Mouse (Mus musculus) heart, embryonic 12.5 days (tissue): ENCODE data around the gene Bglap3. TPM values are rescaled to one million over a fixed set of nuclear protein-coding genes. Genes with fewer than 3 reads are reported as not detected.
"Not testable (repeated sequence)": the region's sequence is repeated elsewhere in the genome, so short reads cannot be mapped to it uniquely, and the experiment has no call there.

Experiments used
- ATAC-seq: fragments of 200-750 bp; cut with Nextera tagmentation; 2 replicates; pipeline ENCODE4 v1.8.0; 2017; ENCODE audit warnings: moderate TSS enrichment, moderate library complexity; ENCODE audit not compliant: insufficient number of reproducible peaks, low FRiP score
- H3K27ac ChIP-seq: fragments of 300-500 bp; sonication (generic); 2 replicates; pipeline ENCODE4 v1.5.1; 2016; ENCODE audit warnings: mild to moderate bottlenecking, moderate library complexity; ENCODE audit not compliant: poor library complexity, severe bottlenecking
- H3K27me3 ChIP-seq: fragments of 300-500 bp; sonication (generic); replicated peaks from 2 replicates; pipeline ENCODE4 v1.6.1; 2016; ENCODE audit warnings: mild to moderate bottlenecking, moderate library complexity
- H3K36me3 ChIP-seq: fragments of 300-500 bp; sonication (generic); 2 replicates; pipeline ENCODE4 v1.6.1; 2016; ENCODE audit warnings: mild to moderate bottlenecking, moderate library complexity
- H3K4me1 ChIP-seq: fragments of 300-500 bp; sonication (generic); replicated peaks from 2 replicates; pipeline ENCODE4 v1.6.1; 2016; ENCODE audit warnings: mild to moderate bottlenecking
- H3K4me2 ChIP-seq: fragments of 300-500 bp; sonication (generic); 2 replicates; pipeline ENCODE4 v1.6.1; 2016; ENCODE audit warnings: mild to moderate bottlenecking, moderate library complexity
- H3K4me3 ChIP-seq: fragments of 300-500 bp; sonication (generic); 2 replicates; pipeline ENCODE4 v1.5.1; 2016; ENCODE audit warnings: mild to moderate bottlenecking
- H3K9ac ChIP-seq: fragments of 300-500 bp; sonication (generic); 2 replicates; pipeline ENCODE4 v1.6.1; 2016; ENCODE audit warnings: mild to moderate bottlenecking, moderate library complexity
- H3K9me3 ChIP-seq: fragments of 300-500 bp; sonication (generic); replicated peaks from 2 replicates; pipeline ENCODE4 v1.6.1; 2016; ENCODE audit warnings: mild to moderate bottlenecking, moderate library complexity
- WGBS: fragments of 180-500 bp; shearing (Covaris S2); methylation state at CpG from one replicate; pipeline ENCODE4 v1.1.7; 2016; 5-methylcytosine and 5-hydroxymethylcytosine counted together
- polyA plus RNA-seq: library from polyadenylated mRNA; unstranded; fragments of >200 nt; fragmentation: Nextera tagmentation; extraction: Ambion mirVana; gene quantifications from 2 replicates; pipeline ENCODE4 v1.2.1, GENCODE M21; 2016

Gene Bglap3
- polyA plus RNA-seq, 1 experiment from 2014 or later = 0.10 TPM

DNA sequence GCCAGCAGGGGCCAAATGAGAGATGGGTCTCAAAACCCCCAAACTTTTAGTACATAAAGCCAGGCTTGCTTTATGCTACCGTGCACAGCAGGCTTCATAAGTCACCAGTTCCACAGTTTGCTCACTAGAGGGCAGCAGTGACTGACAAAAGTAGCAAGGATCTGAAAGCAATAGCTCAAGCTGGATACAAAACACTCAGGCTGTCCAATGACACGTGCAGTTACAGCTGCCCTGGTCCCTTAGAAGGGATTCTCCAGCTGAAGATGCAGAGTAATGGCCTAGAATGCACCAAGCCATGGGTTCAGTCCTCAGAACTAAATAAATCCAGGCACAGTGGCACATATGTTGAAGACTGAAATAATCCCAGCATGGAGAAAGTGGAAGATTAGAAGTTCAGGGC lies 34.5 kb upstream of the Bglap3 start:
- Histone ChIP-seq H3K36me3 (peaks cover 19% of the 10 kb centered on the region), H3K9ac (no peak overlapping the region; the same call in 1 of the 2 replicates), H3K27ac (no peak overlapping the region), H3K27me3 (no peaks in the 10 kb centered on the region), H3K4me3 (no peak overlapping the region), H3K9me3 (no peaks in the 10 kb centered on the region), H3K4me1 (peaks cover 31% of the 10 kb centered on the region), H3K4me2 (no peak overlapping the region)
- 1% methylated on average over 2 of the region's 2 CpGs for WGBS
- no peak for ATAC-seq

DNA sequence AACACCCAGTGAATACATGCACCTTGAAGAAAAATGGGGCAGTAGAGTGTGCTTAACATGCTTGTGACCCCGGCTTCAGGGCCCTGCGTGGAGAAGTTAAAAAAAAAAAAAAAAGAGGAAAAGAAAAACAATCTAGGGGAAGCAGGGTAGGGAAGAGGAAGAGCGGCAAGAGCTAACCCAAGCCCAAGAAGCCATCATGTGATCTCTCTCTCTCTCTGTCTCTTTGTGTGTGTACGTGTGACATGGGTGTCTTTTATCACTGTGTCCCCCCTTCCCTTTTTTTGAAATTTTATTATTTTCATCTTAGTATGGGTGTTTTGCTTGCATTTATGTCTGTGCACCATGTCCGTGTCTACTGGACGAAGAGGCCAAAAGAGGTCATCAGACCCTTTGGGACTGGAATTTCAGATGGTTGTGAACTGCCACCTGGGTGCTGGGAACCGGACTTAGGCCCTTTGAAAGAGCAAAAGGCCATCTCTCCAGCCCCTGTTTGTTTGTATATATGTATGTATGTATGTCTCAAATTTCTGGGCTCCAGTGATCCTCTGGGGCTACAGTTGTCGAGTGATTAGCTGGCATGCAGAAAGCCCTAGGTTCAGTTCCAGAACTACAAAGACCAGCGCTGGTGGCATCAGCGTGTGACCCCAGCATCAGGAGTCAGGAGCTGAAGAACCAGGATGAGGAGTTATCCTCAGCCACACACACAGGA lies 31.1 kb upstream of the Bglap3 start:
- H3K9ac ChIP-seq = no peak overlapping the region
- WGBS = 93% methylated on average over 10 of the region's 10 CpGs
- H3K27me3 ChIP-seq = no peaks in the 10 kb centered on the region
- H3K27ac ChIP-seq = no peak overlapping the region
- H3K4me2 ChIP-seq = no peak overlapping the region
- H3K9me3 ChIP-seq = no peaks in the 10 kb centered on the region
- peaks cover 14% of the 10 kb centered on the region for H3K4me1 ChIP-seq
- no peak overlapping the region for H3K4me3 ChIP-seq
- H3K36me3 ChIP-seq = peaks cover 35% of the 10 kb centered on the region
- no peak for ATAC-seq

DNA sequence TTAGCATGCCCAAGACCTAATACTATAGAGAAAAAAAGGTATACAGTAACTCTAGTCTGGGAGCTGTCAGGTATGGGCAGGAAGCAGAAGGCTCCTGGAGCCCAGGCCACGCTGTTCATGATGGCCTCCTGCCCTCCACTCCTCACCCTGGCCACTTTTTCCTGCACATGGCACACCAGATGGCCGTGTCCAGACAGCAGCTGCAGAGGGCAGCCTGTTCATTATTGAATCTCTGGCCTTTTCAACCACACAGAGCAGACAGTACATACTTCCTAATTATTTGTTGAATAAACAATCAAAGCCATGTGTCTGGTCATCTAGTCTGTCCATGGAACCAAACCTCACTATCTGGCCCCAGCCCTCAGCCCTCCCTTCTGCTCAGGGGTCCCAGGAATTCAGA lies 26.1 kb upstream of the Bglap3 start:
- Histone ChIP-seq H3K9me3 (no peaks in the 10 kb centered on the region), H3K4me2 (no peak overlapping the region), H3K4me3 (no peak overlapping the region), H3K4me1 (no peaks in the 10 kb centered on the region), H3K27me3 (no peaks in the 10 kb centered on the region), H3K36me3 (peaks cover 71% of the 10 kb centered on the region), H3K27ac (no peak overlapping the region), H3K9ac (no peak overlapping the region)
- WGBS = 84% methylated on average over 2 of the region's 2 CpGs
- ATAC-seq = no peak

DNA sequence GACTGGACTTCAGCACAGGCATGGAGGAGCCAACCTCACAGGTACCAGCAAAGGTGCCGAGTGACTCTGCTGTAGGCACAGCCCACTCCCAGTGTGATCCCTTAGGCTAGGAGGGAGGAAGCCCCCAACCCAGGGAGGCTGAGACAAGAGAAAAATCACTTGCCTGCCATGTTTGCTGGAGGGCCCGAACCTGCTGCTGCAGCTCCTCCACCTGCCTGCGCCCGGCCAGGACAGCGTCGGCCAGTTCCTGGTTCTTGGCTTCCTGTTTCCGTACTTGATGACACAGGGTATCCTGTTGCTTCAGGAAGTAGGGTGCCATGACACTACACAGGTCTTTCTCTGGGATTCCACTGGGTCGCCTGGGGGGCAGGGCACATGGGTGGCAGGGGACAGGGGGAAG lies 23.2 kb upstream of the Bglap3 start:
- Histone ChIP-seq H3K4me3 (no peak overlapping the region), H3K9me3 (no peaks in the 10 kb centered on the region), H3K27me3 (no peaks in the 10 kb centered on the region), H3K4me1 (no peaks in the 10 kb centered on the region), H3K9ac (no peak overlapping the region), H3K36me3 (peaks cover 59% of the 10 kb centered on the region), H3K4me2 (no peak overlapping the region), H3K27ac (no peak overlapping the region)
- no peak for ATAC-seq
- WGBS = 76% methylated on average over 8 of the region's 8 CpGs

DNA sequence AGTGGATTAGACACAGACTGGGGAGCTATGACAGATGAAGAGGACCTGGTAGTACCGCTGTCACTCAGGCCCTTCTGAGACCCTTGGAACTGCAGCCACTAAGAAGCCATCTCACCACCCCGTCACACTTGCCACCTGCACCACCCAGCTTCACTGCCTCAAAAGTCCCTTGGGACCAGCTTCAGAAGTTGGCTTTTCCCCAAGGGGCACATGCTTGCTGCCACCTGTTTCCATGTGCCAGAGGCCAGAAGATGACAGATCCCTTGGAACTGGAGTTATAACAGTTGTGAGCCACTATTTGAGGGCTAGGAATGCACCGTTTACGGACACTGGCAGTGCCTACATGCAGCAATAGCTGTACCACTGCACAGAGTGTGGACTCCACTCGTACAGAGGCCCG lies 22.7 kb upstream of the Bglap3 start:
- Histone ChIP-seq H3K9me3 (no peaks in the 10 kb centered on the region), H3K9ac (no peak overlapping the region), H3K27me3 (no peaks in the 10 kb centered on the region), H3K36me3 (peaks cover 58% of the 10 kb centered on the region), H3K27ac (no peak overlapping the region), H3K4me3 (no peak overlapping the region), H3K4me1 (no peaks in the 10 kb centered on the region), H3K4me2 (no peak overlapping the region)
- no peak for ATAC-seq
- 93% methylated on average over 6 of the region's 6 CpGs for WGBS

DNA sequence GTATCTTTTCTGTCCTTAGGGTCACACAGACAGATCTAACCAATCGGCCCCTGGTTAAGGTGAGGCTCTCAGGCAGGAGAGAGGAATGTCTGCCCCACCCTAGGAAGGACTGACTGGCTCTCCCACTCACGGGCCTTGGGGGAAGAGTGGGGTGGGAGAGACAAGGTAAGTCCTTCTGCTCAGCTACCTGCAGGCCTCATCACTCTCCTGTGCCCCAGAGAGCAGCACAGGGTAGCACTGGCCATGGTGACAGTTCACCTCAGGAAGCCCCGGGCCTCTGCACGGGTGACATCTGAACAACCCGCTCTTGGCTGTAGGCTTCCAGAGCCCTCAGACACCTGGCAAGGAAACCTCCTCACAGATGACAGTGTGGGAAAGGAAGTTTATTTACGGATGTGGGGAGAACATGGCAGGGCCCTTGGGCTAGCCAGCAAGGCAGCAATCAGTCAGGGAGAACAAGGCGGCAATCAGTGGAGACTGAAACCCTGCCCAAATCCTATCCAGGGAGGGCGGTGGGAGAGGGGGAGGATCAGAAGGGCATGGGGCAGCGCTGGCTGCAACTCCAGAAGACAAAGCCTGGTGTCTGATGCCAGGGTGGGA lies 21.3 kb upstream of the Bglap3 start:
- H3K4me3 ChIP-seq = no peak overlapping the region
- peaks cover 51% of the 10 kb centered on the region for H3K36me3 ChIP-seq
- ATAC-seq = no peak
- no peaks in the 10 kb centered on the region for H3K4me1 ChIP-seq
- no peaks in the 10 kb centered on the region for H3K27me3 ChIP-seq
- 89% methylated on average over 9 of the region's 9 CpGs for WGBS
- H3K4me2 ChIP-seq = no peak overlapping the region
- no peak overlapping the region for H3K9ac ChIP-seq
- H3K27ac ChIP-seq = no peak overlapping the region
- no peaks in the 10 kb centered on the region for H3K9me3 ChIP-seq

DNA sequence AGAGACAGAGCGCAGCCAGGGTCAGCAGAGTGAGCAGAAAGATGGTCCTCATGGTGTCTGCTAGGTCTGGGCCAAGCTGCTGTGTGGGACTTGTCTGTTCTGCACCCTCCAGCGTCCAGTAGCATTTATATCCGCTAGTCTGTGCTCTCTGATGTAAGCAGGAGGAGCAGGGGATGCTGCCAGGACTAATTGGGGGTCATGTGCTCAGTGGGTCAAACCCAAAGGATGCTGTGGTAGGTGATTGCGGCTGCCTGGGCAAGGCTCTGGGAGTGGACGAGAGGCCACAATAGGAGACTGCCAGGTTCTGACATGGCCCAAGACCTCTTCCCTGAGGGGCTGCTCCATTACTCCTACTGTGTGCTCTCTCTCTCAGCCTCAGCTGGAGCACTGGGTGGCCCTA lies 11.8 kb upstream of the Bglap3 start, which contains the start of gene Bglap:
TSS of gene Bglap (minus strand) at position 101 of the 400 bp plus-strand sequence.
- 70% methylated on average over 5 of the region's 5 CpGs for WGBS
- H3K9me3 ChIP-seq = no peaks in the 10 kb centered on the region
- H3K4me1 ChIP-seq = no peaks in the 10 kb centered on the region; the same call in 1 of the 2 replicates
- H3K9ac ChIP-seq = no peak within 1 kb of the TSS
- H3K27me3 ChIP-seq = no peaks in the 10 kb centered on the region
- H3K4me3 ChIP-seq = no peak within 1 kb of the TSS
- no peak for ATAC-seq
- H3K36me3 ChIP-seq = no peaks in the 10 kb centered on the region
- no peak within 1 kb of the TSS for H3K27ac ChIP-seq
- H3K4me2 ChIP-seq = no peak within 1 kb of the TSS

DNA sequence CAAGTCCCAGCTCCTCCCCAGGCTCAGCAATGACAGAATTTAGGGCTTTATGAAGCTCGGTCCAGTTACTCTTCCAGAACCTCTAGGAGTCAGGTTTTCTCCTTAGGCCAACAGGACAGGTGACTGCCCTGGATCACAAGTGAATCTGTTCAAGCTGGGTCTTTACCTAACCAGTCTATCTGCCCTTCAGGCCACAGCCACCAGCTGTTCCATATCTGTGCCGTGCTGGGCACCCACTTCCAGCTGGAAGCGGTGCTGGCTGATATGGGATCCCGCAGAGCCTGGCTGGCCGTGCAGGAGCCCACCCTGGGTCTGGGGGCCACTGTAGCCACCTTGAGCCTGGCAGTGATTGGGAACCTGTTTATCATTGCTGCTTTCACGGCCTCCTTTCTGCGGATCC lies 9.8 kb upstream of the Bglap3 start:
- not testable (repeated sequence) for H3K4me1 ChIP-seq, H3K9me3 ChIP-seq, ATAC-seq, H3K27ac ChIP-seq, H3K27me3 ChIP-seq, H3K9ac ChIP-seq, H3K36me3 ChIP-seq, H3K4me3 ChIP-seq
- WGBS = 20% methylated on average over 2 of the region's 7 CpGs
- H3K4me2 ChIP-seq = peak overlapping the region; percentile 64; the same call in 1 of the 2 replicates

DNA sequence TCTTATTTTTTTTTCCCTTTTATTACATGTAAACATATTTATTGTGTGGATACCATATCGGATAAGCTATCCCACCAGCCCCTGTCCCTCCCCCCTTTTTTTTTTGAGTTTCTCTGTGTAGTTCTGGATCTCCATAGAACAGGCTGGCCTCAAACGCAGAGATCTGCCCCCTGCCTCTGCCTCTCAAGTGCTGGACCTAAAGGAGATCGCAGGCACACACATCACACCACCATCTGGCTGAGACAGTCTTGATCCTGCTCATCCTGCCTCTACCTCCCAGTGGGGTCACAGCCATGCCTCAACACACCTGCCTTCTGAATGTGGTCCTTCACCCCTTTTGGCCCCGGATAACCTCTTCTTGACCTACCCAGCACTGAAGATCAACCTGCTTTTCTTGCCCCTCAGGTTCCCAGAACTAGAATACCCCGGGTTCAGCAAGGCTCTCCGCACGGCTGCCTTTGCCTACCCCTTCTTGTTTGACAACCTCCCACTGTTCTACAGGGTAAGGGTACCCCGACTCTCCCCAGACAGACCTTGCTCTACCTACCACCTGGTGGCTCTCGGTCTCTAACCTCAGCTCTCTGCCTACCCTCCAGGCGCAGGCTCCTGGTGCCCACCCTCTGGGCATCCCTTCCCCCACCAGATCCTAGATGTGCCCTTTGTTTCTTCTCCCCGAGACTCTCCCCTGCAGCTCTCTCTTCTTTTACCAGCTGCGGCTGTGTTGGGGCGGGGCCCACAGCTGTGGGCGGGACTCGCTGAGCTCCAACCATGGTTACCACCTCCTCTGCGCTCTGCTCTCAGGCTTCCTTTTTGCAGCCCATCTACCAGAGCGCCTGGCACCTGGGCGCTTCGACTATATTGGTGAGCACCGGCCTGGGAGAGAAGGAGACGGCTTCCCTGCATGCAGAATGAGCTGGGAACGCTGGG lies 9.1 kb upstream of the Bglap3 start:
- H3K27ac ChIP-seq, H3K36me3 ChIP-seq, H3K9ac ChIP-seq, H3K9me3 ChIP-seq, H3K27me3 ChIP-seq, H3K4me1 ChIP-seq: not testable (repeated sequence)
- ATAC-seq = peak; percentile 76
- Histone ChIP-seq H3K4me2 (peak overlapping the region; percentile 64), H3K4me3 (peak overlapping the region; percentile 28; the same call in 1 of the 2 replicates)
- WGBS = 9% methylated on average over 19 of the region's 22 CpGs

DNA sequence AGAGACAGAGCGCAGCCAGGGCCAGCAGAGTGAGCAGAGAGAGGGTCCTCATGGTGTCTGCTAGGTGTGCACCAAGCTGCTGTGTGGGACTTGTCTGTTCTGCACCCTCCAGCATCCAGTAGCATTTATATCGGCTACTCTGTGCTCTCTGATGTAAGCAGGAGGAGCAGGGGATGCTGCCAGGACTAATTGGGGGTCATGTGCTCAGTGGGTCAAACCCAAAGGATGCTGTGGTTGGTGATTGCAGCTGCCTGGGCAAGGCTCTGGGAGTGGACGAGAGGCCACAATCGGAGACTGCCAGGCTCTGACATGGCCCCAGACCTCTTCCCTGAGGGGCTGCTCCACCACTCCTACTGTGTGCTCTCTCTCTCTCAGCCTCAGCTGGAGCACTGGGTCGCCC lies 6.1 kb upstream of the Bglap3 start, which contains the start of gene Bglap2:
TSS of gene Bglap2 (minus strand) at position 101 of the 400 bp plus-strand sequence.
- H3K9me3 ChIP-seq, H3K27ac ChIP-seq, H3K4me1 ChIP-seq, H3K4me3 ChIP-seq, H3K9ac ChIP-seq, ATAC-seq, H3K4me2 ChIP-seq, H3K36me3 ChIP-seq, H3K27me3 ChIP-seq: not testable (repeated sequence)
- 67% methylated on average over 5 of the region's 5 CpGs for WGBS

DNA sequence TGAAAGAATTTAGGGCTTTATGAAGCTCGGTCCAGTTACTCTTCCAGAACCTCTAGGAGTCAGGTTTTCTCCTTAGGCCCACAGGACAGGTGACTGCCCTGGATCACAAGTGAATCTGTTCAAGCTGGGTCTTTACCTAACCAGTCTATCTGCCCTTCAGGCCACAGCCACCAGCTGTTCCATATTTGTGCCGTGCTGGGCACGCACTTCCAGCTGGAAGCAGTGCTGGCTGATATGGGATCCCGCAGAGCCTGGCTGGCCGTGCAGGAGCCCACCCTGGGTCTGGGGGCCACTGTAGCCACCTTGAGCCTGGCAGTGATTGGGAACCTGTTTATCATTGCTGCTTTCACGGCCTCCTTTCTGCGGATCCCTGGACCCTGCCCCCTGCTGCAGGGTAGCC lies 4.1 kb upstream of the Bglap3 start:
- not testable (repeated sequence) for H3K27ac ChIP-seq, H3K9me3 ChIP-seq, H3K4me1 ChIP-seq, ATAC-seq, H3K9ac ChIP-seq, H3K36me3 ChIP-seq, H3K27me3 ChIP-seq, H3K4me3 ChIP-seq
- WGBS = 26% methylated on average over 5 of the region's 7 CpGs
- peak overlapping the region; percentile 58; the same call in 1 of the 2 replicates for H3K4me2 ChIP-seq
